ENCODE assay signal across 8 mouse cellular contexts in the genomic region with DNA sequence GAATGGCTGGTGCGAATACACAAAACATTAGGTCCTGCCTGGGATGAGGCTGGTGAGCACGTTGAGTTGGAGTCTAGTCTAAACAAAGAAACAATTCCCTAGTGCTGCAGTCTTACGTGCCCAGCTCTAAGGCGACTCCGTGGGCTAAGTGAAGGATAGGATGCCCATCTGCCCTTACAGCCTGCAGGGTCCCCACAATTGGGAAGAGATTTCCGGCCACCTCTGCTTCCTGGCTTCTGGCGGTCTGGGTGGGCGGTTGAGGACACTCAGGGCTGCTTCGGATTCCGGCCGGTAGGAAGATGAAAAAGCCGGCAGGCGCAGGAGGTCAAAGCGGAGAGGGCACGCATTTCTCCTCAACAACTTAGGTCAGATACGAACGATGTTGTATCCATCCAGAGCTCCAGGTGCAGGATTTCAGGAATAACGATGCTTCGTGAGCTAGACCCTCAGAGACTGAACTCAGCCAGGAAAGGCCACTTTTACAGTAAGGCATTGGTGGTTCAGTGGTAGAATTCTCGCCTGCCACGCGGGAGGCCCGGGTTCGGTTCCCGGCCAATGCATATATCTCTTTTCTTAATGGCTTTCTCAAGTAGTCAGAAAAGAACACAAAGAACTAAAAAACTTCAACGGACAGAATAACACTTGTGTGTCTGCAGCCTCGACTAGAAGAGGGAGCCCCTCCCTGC. TPM values are rescaled to one million over a fixed set of nuclear protein-coding genes. Genes with fewer than 3 reads are reported as not detected.
DNase-seq lines count a peak whose midpoint lies in the region; ATAC-seq lines count a peak whose summit lies in the region.

No protein-coding gene starts in this region.

- peaks cover 30% of the 10 kb centered on the region for H3K4me1 ChIP-seq in hindbrain, embryonic 13.5 days (replicated peaks)

- H3K4me3 ChIP-seq in hindbrain, embryonic 13.5 days: peak overlapping the region; percentile 71

- peak overlapping the region; percentile 80 for H3K9ac ChIP-seq in hindbrain, embryonic 13.5 days

- H3K9me3 ChIP-seq in hindbrain, embryonic 13.5 days: no peaks in the 10 kb centered on the region

- H3K4me2 ChIP-seq in hindbrain, embryonic 13.5 days: peak overlapping the region; percentile 77

- peaks cover 4% of the 10 kb centered on the region; the same call in 1 of the 2 replicates for H3K27me3 ChIP-seq in hindbrain, embryonic 13.5 days

- peak overlapping the region; percentile 87 for H3K27ac ChIP-seq in hindbrain, embryonic 13.5 days

- peak; percentile 93 for DNase-seq in NIH3T3 (ENCODE audit: low read depth)
- DNase-seq in cerebellum, postnatal 14 days: peak; percentile 96 to 97
- peak; percentile 87 to 97 for DNase-seq in frontal cortex, postnatal 14 days (ENCODE audit: low spot score in 2 of 2)
- peak; percentile 95 to 98 for DNase-seq in layer of hippocampus, postnatal 25 days (ENCODE audit: extremely low spot score in 1 of 2, low spot score in 1 of 2)
- peak; percentile 90 for DNase-seq in lung, postnatal 14 days
- DNase-seq in ovary, postnatal 36 days (ENCODE audit: low spot score): peak; percentile 84
- peak; percentile 90 for DNase-seq in thymus, postnatal 14 days

- under 1% methylated on average over 27 of the region's 27 CpGs for WGBS in hindbrain, embryonic 13.5 days

- H3K36me3 ChIP-seq in hindbrain, embryonic 13.5 days: peaks cover 8% of the 10 kb centered on the region; the same call in 1 of the 2 replicates

- ATAC-seq in hindbrain, embryonic 13.5 days (ENCODE audit: low FRiP score): peak; percentile 90

RNA-seq across cellular contexts. Expression of a gene that starts 6.1 kb away (rescaled TPM):
- not detected in 2 replicates for polyA plus RNA-seq in hindbrain, embryonic 13.5 days (2015; fragmentation: Nextera tagmentation; extraction: Ambion mirVana)
- total RNA-seq in layer of hippocampus, postnatal 25 days (2021): not detected

RNA-seq across cellular contexts. Expression of a gene that starts 29.3 kb away (rescaled TPM):
- polyA plus RNA-seq in hindbrain, embryonic 13.5 days (2015; fragmentation: Nextera tagmentation; extraction: Ambion mirVana): 67.7 and 70.4 TPM in 2 replicates
- 10 to 100 TPM; 79.5 to 85.2 TPM for total RNA-seq in layer of hippocampus, postnatal 25 days (2021)

RNA-seq across cellular contexts. Expression of a gene that starts 30.0 kb away (rescaled TPM):
- polyA plus RNA-seq in hindbrain, embryonic 13.5 days (2015; fragmentation: Nextera tagmentation; extraction: Ambion mirVana): 0.97 and 1.4 TPM in 2 replicates
- 1 to 10 TPM; 1.5 to 1.8 TPM for total RNA-seq in layer of hippocampus, postnatal 25 days (2021)

RNA-seq across cellular contexts. Expression of a gene that starts 30.7 kb away (rescaled TPM):
- 7.6 and 7.9 TPM in 2 replicates for polyA plus RNA-seq in hindbrain, embryonic 13.5 days (2015; fragmentation: Nextera tagmentation; extraction: Ambion mirVana)
- total RNA-seq in layer of hippocampus, postnatal 25 days (2021): 10 to 100 TPM; 20.4 to 22.2 TPM

RNA-seq across cellular contexts. Expression of a gene that starts 32.2 kb away (rescaled TPM):
- polyA plus RNA-seq in hindbrain, embryonic 13.5 days (2015; fragmentation: Nextera tagmentation; extraction: Ambion mirVana): 11.5 and 11.7 TPM in 2 replicates
- total RNA-seq in layer of hippocampus, postnatal 25 days (2021): 10 to 100 TPM; 27.2 to 31.4 TPM

Comparison
In these comparisons a context has a peak if more than half of its experiments do, and no peak if none do; other contexts are left out.
1. Peak in every context shown above with its lines: DNase-seq, ATAC-seq, H3K4me3 ChIP-seq and H3K27ac ChIP-seq.